In the genomic region with DNA sequence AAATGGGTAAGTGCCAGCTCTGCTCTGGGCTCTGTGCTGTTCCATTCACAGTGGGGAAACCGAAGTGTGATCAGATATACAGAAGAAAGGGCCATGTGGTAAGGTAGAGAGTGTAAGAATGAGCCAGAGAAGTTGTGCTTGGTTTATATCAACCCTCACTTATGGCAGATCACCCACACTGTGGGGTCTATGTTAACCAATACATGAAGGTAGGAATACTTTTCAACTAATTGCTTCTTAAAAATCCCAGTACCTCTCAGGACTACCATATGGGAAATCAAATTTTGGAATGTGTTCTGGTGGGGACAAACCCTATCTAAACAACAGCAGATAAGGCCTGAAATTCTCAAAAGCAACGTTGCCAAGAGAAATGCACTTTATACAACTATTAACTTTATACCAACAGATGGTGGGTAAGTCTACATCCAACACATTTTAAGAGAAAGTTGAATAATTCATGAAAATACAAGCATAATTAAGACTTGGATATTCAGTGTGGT, we compare ENCODE assay signal across 19 mouse cellular contexts.
DNase-seq lines count a peak whose midpoint lies in the region; ATAC-seq lines count a peak whose summit lies in the region.
"Had no signal": no experiment of that assay in that cellular context is flagged by ENCODE, and none has a peak within 500 bp of the region (broad histone marks: within the 10 kb centered on the region; RNA-seq: fewer than 3 reads in every experiment).

No protein-coding gene starts in this region.

- peak; percentile 95 for ATAC-seq in frontal cortex, adult (ENCODE audit: low TSS enrichment)
- ATAC-seq: hindbrain, postnatal 0 days; intestine, embryonic 16.5 days; liver, postnatal 0 days; lung, postnatal 0 days; midbrain, embryonic 15.5 days had no signal

- DNase-seq in frontal cortex, postnatal 14 days (ENCODE audit: low spot score in 2 of 2) = no peak
- DNase-seq in right cerebral cortex, adult 2 months (ENCODE audit: low spot score in 2 of 2) = peak; percentile 2 to 8
- no peak for DNase-seq in right cerebral cortex, postnatal 36 days (ENCODE audit: low spot score in 2 of 2)
- peak; percentile 15 for DNase-seq in layer of hippocampus, adult 9-10 months (ENCODE audit: low spot score)
- DNase-seq in kidney, postnatal 10 days = no peak
- no peak for DNase-seq in kidney, adult 8-10 months
- DNase-seq: adrenal gland, postnatal 25 days; cerebellum, adult 18-20 months; cerebellum, postnatal 14 days; gastrocnemius, postnatal 14 days; heart, adult 11 months; heart, postnatal 14 days; kidney, postnatal 36 days; liver, postnatal 0 days had no signal

Comparison
In these comparisons a context has a peak if more than half of its experiments do, and no peak if none do; other contexts are left out.
1. DNase-seq: peak in right cerebral cortex, adult 2 months (2 of 2) and layer of hippocampus, adult 9-10 months (single experiment); none in frontal cortex, postnatal 14 days (0 of 2), right cerebral cortex, postnatal 36 days (0 of 2), kidney, postnatal 10 days (single experiment) and kidney, adult 8-10 months (0 of 2).